Mouse (Mus musculus) lung, postnatal 0 days (tissue): ENCODE data around the gene Shisa3. TPM values are rescaled to one million over a fixed set of nuclear protein-coding genes. Genes with fewer than 3 reads are reported as not detected.

Source experiments
- ATAC-seq: fragments of 200-750 bp; cut with Nextera tagmentation; 2 replicates; pipeline ENCODE4 v1.8.0; 2017; ENCODE audit warnings: moderate library complexity
- DNase-seq: peaks from one replicate; pipeline ENCODE4 v3.0.0-alpha.2; 2016; ENCODE audit warnings: low spot score
- H3K27ac ChIP-seq: fragments of 300-500 bp; sonication (generic); 2 replicates; pipeline ENCODE4 v1.5.1; 2014; ENCODE audit warnings: antibody characterized with exemption, mild to moderate bottlenecking, low read length, mixed read lengths
- H3K27me3 ChIP-seq: fragments of 300-500 bp; sonication (generic); replicated peaks from 2 replicates; pipeline ENCODE4 v1.6.1; 2014; ENCODE audit warnings: low read length, mixed read lengths; ENCODE audit not compliant: insufficient read depth
- H3K36me3 ChIP-seq: fragments of 300-500 bp; sonication (generic); 2 replicates; pipeline ENCODE4 v1.6.1; 2014; ENCODE audit warnings: low read length, mixed read lengths; ENCODE audit not compliant: insufficient read depth
- H3K4me1 ChIP-seq: fragments of 300-500 bp; sonication (generic); 2 replicates; pipeline ENCODE4 v1.6.1; 2014; ENCODE audit warnings: antibody characterized with exemption, low read depth, low read length, mixed read lengths; ENCODE audit not compliant: insufficient read depth
- H3K4me2 ChIP-seq: fragments of 300-500 bp; sonication (generic); replicated peaks from 2 replicates; pipeline ENCODE4 v1.6.1; 2014; ENCODE audit warnings: low read depth, mild to moderate bottlenecking, low read length, moderate library complexity, mixed read lengths
- H3K4me3 ChIP-seq: fragments of 300-500 bp; sonication (generic); 2 replicates; pipeline ENCODE4 v1.5.1; 2014; ENCODE audit warnings: low read depth, low read length
- H3K9ac ChIP-seq: fragments of 300-500 bp; sonication (generic); replicated peaks from 2 replicates; pipeline ENCODE4 v1.6.1; 2014; ENCODE audit warnings: low read depth, mild to moderate bottlenecking
- H3K9me3 ChIP-seq: fragments of 300-500 bp; sonication (generic); 2 replicates; pipeline ENCODE4 v1.6.1; 2016; ENCODE audit warnings: low read length, mixed read lengths
- CTCF ChIP-seq: IDR thresholded peaks from 2 replicates; pipeline ENCODE4 v1.5.1; 2016; ENCODE audit warnings: antibody characterized with exemption, mild to moderate bottlenecking
- EP300 ChIP-seq: IDR thresholded peaks from 2 replicates; pipeline ENCODE4 v1.6.1; 2016; ENCODE audit warnings: antibody characterized with exemption, mild to moderate bottlenecking, control low read depth
- WGBS: fragments of 180-500 bp; shearing (Covaris S2); extraction: QIAGEN DNeasy Blood & Tissue Kit; methylation state at CpG from one replicate; pipeline ENCODE4 v1.1.7; 2014; 5-methylcytosine and 5-hydroxymethylcytosine counted together
- polyA plus RNA-seq: library from polyadenylated mRNA; unstranded; fragments of >200 nt; fragmentation: Nextera tagmentation; extraction: Ambion mirVana; gene quantifications from 2 replicates; pipeline ENCODE4 v1.2.1, GENCODE M21; 2015

The Shisa3 gene
- 1.9 TPM in 2 replicates for polyA plus RNA-seq

DNA sequence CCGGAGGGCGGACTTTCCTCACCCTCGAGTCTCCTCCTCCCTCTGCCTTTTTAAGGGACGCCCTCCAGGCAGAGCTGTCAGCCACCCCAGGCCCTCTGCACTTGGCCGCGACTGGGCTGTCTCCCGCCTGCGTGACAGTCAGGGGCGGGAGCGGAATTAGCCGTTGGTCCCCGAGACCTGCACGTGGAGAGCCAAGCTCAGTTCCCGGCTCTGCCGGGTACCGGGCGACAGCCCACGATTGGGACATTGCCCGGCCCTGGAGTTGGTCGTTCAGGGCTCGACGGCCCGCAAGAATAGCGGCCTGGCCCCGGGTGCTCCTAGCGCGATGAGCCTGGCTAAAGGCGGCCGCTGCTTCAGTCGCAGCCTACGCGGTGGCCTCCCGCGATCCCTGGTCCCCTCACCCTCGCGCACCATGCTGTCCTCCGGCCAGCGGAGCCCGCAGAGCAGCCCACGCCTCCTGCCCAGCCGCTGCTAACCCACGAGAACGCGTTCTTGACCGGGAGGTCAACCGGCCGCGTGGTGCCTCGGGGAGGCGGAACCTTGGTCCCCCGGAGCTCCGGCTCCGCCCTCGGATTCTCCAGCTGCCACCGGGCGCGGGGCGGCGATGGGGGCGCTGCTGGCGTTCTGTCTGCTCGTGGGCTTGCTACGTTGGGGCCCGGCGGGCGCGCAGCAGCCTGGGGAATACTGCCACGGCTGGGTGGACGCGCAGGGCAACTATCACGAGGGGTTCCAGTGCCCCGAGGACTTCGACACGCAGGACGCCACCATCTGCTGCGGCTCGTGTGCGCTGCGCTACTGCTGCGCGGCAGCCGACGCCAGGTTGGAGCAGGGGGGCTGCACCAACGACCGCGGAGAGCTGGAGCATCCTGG, at the start of gene Shisa3:
Gene Shisa3, plus strand, starts transcription at position 79 of the 870 bp plus-strand sequence.
- TF ChIP-seq CTCF (peak; percentile 19; the same call in 1 of the 2 replicates), EP300 (no peak)
- peak; percentile 46 for DNase-seq
- Histone ChIP-seq H3K9me3 (no peaks in the 10 kb centered on the region), H3K4me1 (peaks cover 6% of the 10 kb centered on the region; the same call in 1 of the 2 replicates), H3K27ac (no peak within 1 kb of the TSS), H3K9ac (no peak within 1 kb of the TSS), H3K27me3 (peaks cover 37% of the 10 kb centered on the region), H3K36me3 (no peaks in the 10 kb centered on the region), H3K4me3 (peak within 1 kb of the TSS; percentile 43), H3K4me2 (peak within 1 kb of the TSS; percentile 87)
- peak; percentile 65 for ATAC-seq
- 1% methylated on average over 78 of the region's 86 CpGs for WGBS

GRCm38 (mm10) chr5:67558644-67559043, 49.0 kb upstream of the Shisa3 start:
- ATAC-seq (no peak), DNase-seq (no peak)

GRCm38 (mm10) chr5:67559063-67559462, 48.6 kb upstream of the Shisa3 start:
- no peaks in the 10 kb centered on the region for H3K27me3 ChIP-seq
- TF ChIP-seq EP300 (no peak), CTCF (no peak)
- no peak overlapping the region for H3K4me2 ChIP-seq
- H3K27ac ChIP-seq: no peak overlapping the region
- no peaks in the 10 kb centered on the region for H3K9me3 ChIP-seq
- DNase-seq (no peak), ATAC-seq (no peak)
- no peaks in the 10 kb centered on the region for H3K36me3 ChIP-seq
- WGBS: 91% methylated on average over 3 of the region's 3 CpGs
- no peak overlapping the region for H3K9ac ChIP-seq
- no peak overlapping the region for H3K4me3 ChIP-seq
- H3K4me1 ChIP-seq: no peaks in the 10 kb centered on the region

More at GRCm38 (mm10) chr5:67558644-67559043, 49.0 kb upstream of the Shisa3 start:
- Histone ChIP-seq H3K4me1 (no peaks in the 10 kb centered on the region), H3K27me3 (no peaks in the 10 kb centered on the region), H3K27ac (no peak overlapping the region), H3K9me3 (no peaks in the 10 kb centered on the region), H3K36me3 (no peaks in the 10 kb centered on the region), H3K9ac (no peak overlapping the region), H3K4me3 (no peak overlapping the region), H3K4me2 (no peak overlapping the region)
- 66% methylated on average over 4 of the region's 4 CpGs for WGBS
- TF ChIP-seq CTCF (no peak), EP300 (no peak)

DNA sequence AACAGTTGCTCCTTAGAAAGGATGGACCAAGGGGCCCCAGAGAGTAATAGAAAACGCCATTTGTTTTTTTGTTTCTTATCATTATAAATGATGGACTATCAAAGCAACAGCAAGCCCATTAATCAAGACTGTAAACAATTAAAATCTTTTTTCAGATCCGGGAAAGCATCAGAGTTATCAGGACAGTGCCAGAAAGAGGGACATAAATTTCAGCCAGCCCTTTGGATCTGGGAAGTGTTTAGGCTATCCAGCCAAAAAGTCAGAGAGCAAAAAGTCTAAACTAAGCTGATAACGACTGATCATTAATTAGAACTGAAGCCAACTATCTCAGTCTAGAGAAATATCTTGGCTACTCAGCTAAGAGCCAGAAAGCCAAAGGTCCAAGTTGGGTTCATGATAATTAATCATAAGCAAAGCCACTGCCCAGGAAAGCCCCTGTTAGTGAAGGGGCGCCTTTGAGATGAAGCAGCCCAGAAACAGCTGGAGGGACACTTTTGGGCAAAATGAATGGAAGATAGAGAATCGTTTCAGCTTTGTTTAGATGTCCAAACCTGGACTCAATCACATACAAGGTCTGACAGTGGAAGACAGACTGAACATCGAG, 35.0 kb upstream of the Shisa3 start:
- H3K4me3 ChIP-seq: no peak overlapping the region
- H3K9me3 ChIP-seq: no peaks in the 10 kb centered on the region
- no peak overlapping the region for H3K27ac ChIP-seq
- H3K36me3 ChIP-seq: no peaks in the 10 kb centered on the region
- ATAC-seq (peak; percentile 76), DNase-seq (peak; percentile 51)
- TF ChIP-seq CTCF (no peak), EP300 (peak; percentile 37; the same call in 1 of the 2 replicates)
- WGBS: 24% methylated on average over 6 of the region's 6 CpGs
- H3K9ac ChIP-seq: no peak overlapping the region
- no peaks in the 10 kb centered on the region for H3K4me1 ChIP-seq
- H3K27me3 ChIP-seq: no peaks in the 10 kb centered on the region
- H3K4me2 ChIP-seq: no peak overlapping the region

DNA sequence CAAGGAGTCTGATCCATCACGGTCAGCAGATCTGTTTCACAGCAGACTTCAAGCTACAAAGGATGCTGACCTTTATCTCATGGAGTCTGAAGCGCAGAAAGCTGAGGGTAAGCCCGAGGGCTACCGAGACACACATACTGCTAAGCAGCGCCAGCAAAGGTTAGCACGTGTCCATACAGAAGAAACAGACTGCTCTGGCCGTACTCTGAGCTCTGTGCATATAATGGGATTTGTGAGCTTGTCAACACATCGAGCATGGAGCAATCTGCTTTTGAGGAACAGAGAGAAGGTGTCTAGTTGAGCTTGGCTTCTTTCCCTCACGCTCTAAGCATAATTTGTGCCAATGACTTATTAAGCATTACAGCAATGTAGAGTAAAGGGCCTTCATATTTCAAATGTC, 33.6 kb upstream of the Shisa3 start:
- WGBS: 59% methylated on average over 9 of the region's 9 CpGs
- no peak overlapping the region for H3K9ac ChIP-seq

GRCm38 (mm10) chr5:67575705-67576104, 32.0 kb upstream of the Shisa3 start:
- 53% methylated on average over 2 of the region's 2 CpGs for WGBS
- no peaks in the 10 kb centered on the region for H3K36me3 ChIP-seq
- H3K4me2 ChIP-seq: no peak overlapping the region
- no peak overlapping the region for H3K9ac ChIP-seq
- H3K4me3 ChIP-seq: no peak overlapping the region
- no peak overlapping the region for H3K27ac ChIP-seq
- no peaks in the 10 kb centered on the region for H3K27me3 ChIP-seq
- ATAC-seq: no peak
- no peaks in the 10 kb centered on the region for H3K9me3 ChIP-seq
- TF ChIP-seq CTCF (no peak), EP300 (no peak)
- no peaks in the 10 kb centered on the region for H3K4me1 ChIP-seq
- DNase-seq: no peak

More for the DNA sequence above, 33.6 kb upstream of the Shisa3 start:
- TF ChIP-seq EP300 (no peak), CTCF (no peak)
- Histone ChIP-seq H3K27ac (no peak overlapping the region), H3K9me3 (no peaks in the 10 kb centered on the region), H3K4me2 (no peak overlapping the region), H3K4me3 (no peak overlapping the region), H3K27me3 (no peaks in the 10 kb centered on the region), H3K4me1 (no peaks in the 10 kb centered on the region), H3K36me3 (no peaks in the 10 kb centered on the region)
- ATAC-seq (peak; percentile 50; the same call in 1 of the 2 replicates), DNase-seq (peak; percentile 47)
